29 mouse cellular contexts compared by ENCODE assay signal in the genomic region with DNA sequence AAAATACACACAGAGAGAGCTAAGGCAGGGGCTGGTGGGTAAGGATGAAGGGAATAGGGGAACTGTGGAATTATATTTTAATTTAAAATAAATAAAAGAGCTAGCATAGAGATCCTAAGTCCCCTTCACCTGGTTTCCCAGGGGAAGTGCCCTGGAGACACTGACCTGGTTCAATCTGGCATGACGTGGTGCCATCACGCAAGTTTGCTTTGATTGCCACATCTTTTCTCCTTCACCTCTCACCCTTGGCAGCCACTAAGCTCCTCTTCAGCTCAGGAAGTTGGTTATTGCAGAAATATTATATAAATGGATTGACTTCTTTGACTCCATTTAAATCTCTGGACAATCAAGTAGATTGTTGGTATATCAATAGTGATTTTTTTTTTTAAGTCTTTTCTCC. TPM values are rescaled to one million over a fixed set of nuclear protein-coding genes. Genes with fewer than 3 reads are reported as not detected.
DNase-seq lines count a peak whose midpoint lies in the region; ATAC-seq and TF ChIP-seq lines count a peak whose summit lies in the region.
"Had no signal": no experiment of that assay in that cellular context is flagged by ENCODE, and none has a peak within 500 bp of the region (broad histone marks: within the 10 kb centered on the region; RNA-seq: fewer than 3 reads in every experiment).

No protein-coding gene starts in this region.

- no peak overlapping the region for H3K4me3 ChIP-seq in liver, postnatal 0 days (ENCODE audit: low read depth, low read length)
- H3K4me3 ChIP-seq: embryonic facial prominence, embryonic 10.5 days; embryonic facial prominence, embryonic 13.5 days; erythroblast, embryonic 14.5 days; forebrain, embryonic 10.5 days; forebrain, embryonic 13.5 days; heart, adult 2 months; heart, embryonic 10.5 days; heart, embryonic 13.5 days had no signal

- H3K36me3 ChIP-seq in liver, postnatal 0 days (replicated peaks; ENCODE audit: insufficient read depth, low read length), result no peaks in the 10 kb centered on the region

- peak; percentile 74 to 91 for DNase-seq in adrenal gland, adult (ENCODE audit: inconsistent age in 2 of 2, low spot score in 1 of 2)
- no peak for DNase-seq in adrenal gland, postnatal 4 days (ENCODE audit: low spot score in 2 of 2)
- peak; percentile 38 for DNase-seq in liver, postnatal 0 days
- DNase-seq in liver, result no peak
- DNase-seq in adrenal gland, adult 8-10 months, result peak; percentile 79
- peak; percentile 33 for DNase-seq in adrenal gland, postnatal 25 days
- DNase-seq in gastrocnemius, postnatal 25 days, result no peak
- DNase-seq in heart, adult 18-20 months, result no peak
- DNase-seq: cerebellum, adult 11-12 months; cerebellum, adult 8-10 months; cerebellum, postnatal 10 days; cerebellum, postnatal 36 days; embryo, embryonic 11 days; gastrocnemius, postnatal 10 days; heart, adult 2 months; heart, postnatal 14 days; heart, postnatal 4 days had no signal

- peak; percentile 68 for ATAC-seq in liver, postnatal 0 days
- ATAC-seq: forebrain, embryonic 13.5 days; forebrain, embryonic 16.5 days; hindbrain, postnatal 0 days; inflammation-experienced regulatory T-cells, adult 6 months; intestine, embryonic 16.5 days had no signal

- H3K4me2 ChIP-seq in liver, postnatal 0 days (ENCODE audit: low read depth, low read length), result no peak overlapping the region
- H3K4me2 ChIP-seq: embryonic facial prominence, embryonic 13.5 days; forebrain, embryonic 13.5 days; heart, embryonic 13.5 days; hindbrain, embryonic 14.5 days had no signal

- 59% methylated on average over 2 of the region's 2 CpGs for WGBS in liver, postnatal 0 days (ENCODE audit: insufficient replicate concordance)

- H3K27me3 ChIP-seq in liver, postnatal 0 days (ENCODE audit: insufficient read depth, low read length), result no peaks in the 10 kb centered on the region
- H3K27me3 ChIP-seq: embryonic facial prominence, embryonic 13.5 days; forebrain, embryonic 13.5 days; heart, embryonic 13.5 days had no signal

- peak; percentile 70 for TF ChIP-seq EP300 in liver, postnatal 0 days (IDR thresholded peaks at IDR 0.05; ENCODE audit: low read depth)

- peaks cover 43% of the 10 kb centered on the region for H3K4me1 ChIP-seq in liver, postnatal 0 days (ENCODE audit: insufficient read depth)

- no peak overlapping the region for H3K9ac ChIP-seq in liver, postnatal 0 days (replicated peaks)
- H3K9ac ChIP-seq: embryonic facial prominence, embryonic 13.5 days; forebrain, embryonic 13.5 days; heart, embryonic 13.5 days; hindbrain, embryonic 14.5 days had no signal

- no peaks in the 10 kb centered on the region for H3K9me3 ChIP-seq in liver, postnatal 0 days (ENCODE audit: low read length)
- H3K9me3 ChIP-seq: embryonic facial prominence, embryonic 10.5 days; embryonic facial prominence, embryonic 13.5 days; forebrain, embryonic 10.5 days; forebrain, embryonic 13.5 days; heart, embryonic 10.5 days; heart, embryonic 13.5 days had no signal

- peak overlapping the region; percentile 44; the same call in 1 of the 2 replicates for H3K27ac ChIP-seq in liver, postnatal 0 days (ENCODE audit: low read depth)
- H3K27ac ChIP-seq: embryonic facial prominence, embryonic 10.5 days; embryonic facial prominence, embryonic 13.5 days; forebrain, embryonic 10.5 days; forebrain, embryonic 13.5 days; heart, adult 2 months; heart, embryonic 13.5 days; hindbrain, embryonic 14.5 days; hindbrain, postnatal 0 days had no signal

- TF ChIP-seq CTCF in liver, postnatal 0 days (IDR thresholded peaks at IDR 0.05; ENCODE audit: low read depth), result no peak

RNA-seq across cellular contexts. Expression of gene Elovl5, which starts 26.2 kb away (rescaled TPM):
- total RNA-seq in adrenal gland, postnatal 4 days (2021), result 100 to 1,000 TPM; 226 to 250 TPM
- polyA plus RNA-seq in liver, postnatal 0 days (2015; fragmentation: Nextera tagmentation; extraction: Ambion mirVana), result 107 and 112 TPM in 2 replicates
- total RNA-seq in adrenal gland, adult 8-10 months (2022), result 100 to 1,000 TPM; 450 to 789 (median 577) TPM
- 524 and 667 TPM in 2 replicates for total RNA-seq in adrenal gland, postnatal 25 days (2021)
- total RNA-seq in gastrocnemius, postnatal 25 days (2021), result 10 to 100 TPM in 1 of 2 experiments, 1 to 10 TPM in 1; 9.3 to 11.8 TPM
- total RNA-seq in heart, adult 18-20 months (2021), result 10 to 100 TPM; 37.3 to 39.0 TPM

Comparison
In these comparisons a context has a peak if more than half of its experiments do, and no peak if none do; other contexts are left out.
1. DNase-seq: peak in adrenal gland, adult (2 of 2), liver, postnatal 0 days (single experiment), adrenal gland, adult 8-10 months (single experiment) and adrenal gland, postnatal 25 days (single experiment); none in adrenal gland, postnatal 4 days (0 of 2), liver (single experiment), gastrocnemius, postnatal 25 days (single experiment) and heart, adult 18-20 months (0 of 2).
2. RNA of gene Elovl5, which starts 26.2 kb away (total RNA-seq): 450 to 789 TPM in adrenal gland, adult 8-10 months, 524 to 667 TPM in adrenal gland, postnatal 25 days and 226 to 250 TPM in adrenal gland, postnatal 4 days; 37.3 to 39.0 TPM in heart, adult 18-20 months and 9.3 to 11.8 TPM in gastrocnemius, postnatal 25 days; every median in the first group is over 4 times any median in the second.